Mouse (Mus musculus) thymus, adult 2 months (tissue): Measurements from ENCODE around the gene Ttbk2. TPM values are rescaled to one million over a fixed set of nuclear protein-coding genes. Genes with fewer than 3 reads are reported as not detected.

Experiments used
- DNase-seq: peaks from one replicate; pipeline ENCODE4 v3.0.0; 2021
- H3K27ac ChIP-seq: fragments of 200-500 bp; 2 replicates; pipeline ENCODE4 v1.5.1; 2012; ENCODE audit warnings: low read length, control low read depth; ENCODE audit not compliant: control insufficient read depth, insufficient read depth
- H3K27me3 ChIP-seq: fragments of 200-500 bp; 2 replicates; pipeline ENCODE4 v1.6.1; 2012; ENCODE audit warnings: mild to moderate bottlenecking, low read length, moderate library complexity, mixed read lengths; ENCODE audit not compliant: control insufficient read depth, insufficient read depth
- H3K36me3 ChIP-seq: fragments of 200-500 bp; 2 replicates; pipeline ENCODE4 v1.6.1; 2012; ENCODE audit warnings: mild to moderate bottlenecking, low read length, moderate library complexity; ENCODE audit not compliant: control insufficient read depth, insufficient read depth
- H3K4me1 ChIP-seq: fragments of 200-500 bp; replicated peaks from 2 replicates; pipeline ENCODE4 v1.6.1; 2012; ENCODE audit warnings: low read length; ENCODE audit not compliant: control insufficient read depth, insufficient read depth
- H3K4me3 ChIP-seq: fragments of 200-500 bp; 2 replicates; pipeline ENCODE4 v1.5.1; 2012; ENCODE audit warnings: mild to moderate bottlenecking, low read length, control low read depth, moderate library complexity; ENCODE audit not compliant: control insufficient read depth, insufficient read depth
- CTCF ChIP-seq: fragments of 200-500 bp; IDR thresholded peaks from 2 replicates; pipeline ENCODE4 v1.5.1; 2012; ENCODE audit warnings: mild to moderate bottlenecking, control low read depth, low read length, moderate library complexity, borderline replicate concordance; ENCODE audit not compliant: control insufficient read depth, poor library complexity, insufficient read depth; ENCODE audit errors: extremely low read depth
- POLR2A ChIP-seq: fragments of 200-500 bp; IDR thresholded peaks from 2 replicates; pipeline ENCODE4 v1.6.1; 2012; ENCODE audit warnings: mild to moderate bottlenecking, low read length, control low read depth, moderate library complexity; ENCODE audit not compliant: control insufficient read depth, poor library complexity, insufficient read depth; ENCODE audit errors: extremely low read depth
- WGBS: fragments of 180-500 bp; shearing (Covaris S2); methylation state at CpG from one replicate; pipeline ENCODE4 v1.1.7; 2018; 5-methylcytosine and 5-hydroxymethylcytosine counted together
- polyA plus RNA-seq: library from polyadenylated mRNA; depleted of rRNA; stranded (reverse); fragments of >200 nt; gene quantifications from 2 replicates; pipeline ENCODE4 v1.2.3, GENCODE M21; 2012

Ttbk2 gene
- polyA plus RNA-seq, 1 experiment = 5.1 TPM

- WGBS = 100% methylated on average over 1 of the region's 1 CpGs
- DNase-seq = no peak
Observed at GRCm38 (mm10) chr2:120845280-120845679, 5.1 kb downstream of the Ttbk2 start.

DNA sequence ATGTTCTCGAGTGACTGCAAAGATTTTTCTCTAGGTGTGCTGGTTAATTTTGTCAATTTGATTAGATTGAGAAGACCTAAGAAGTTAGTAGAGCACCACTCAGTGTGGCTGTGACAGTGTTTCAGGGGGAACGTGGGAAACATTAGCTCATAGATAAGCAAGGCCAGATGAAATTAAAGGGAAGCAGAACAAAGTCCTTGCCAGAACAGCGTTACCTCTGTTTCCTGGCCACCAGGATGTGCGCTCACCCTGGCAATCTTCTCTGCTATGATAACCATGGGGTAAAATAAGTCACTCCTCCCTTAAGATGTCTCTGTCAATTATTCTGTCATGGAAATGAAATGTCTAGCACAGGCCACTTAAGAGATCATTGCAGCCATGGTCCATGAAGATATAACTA, 6.4 kb downstream of the Ttbk2 start:
- no peaks in the 10 kb centered on the region for H3K36me3 ChIP-seq
- no peak overlapping the region for H3K4me3 ChIP-seq
- peaks cover 3% of the 10 kb centered on the region; the same call in 1 of the 2 replicates for H3K4me1 ChIP-seq
- H3K27me3 ChIP-seq = no peaks in the 10 kb centered on the region
- 64% methylated on average over 4 of the region's 4 CpGs for WGBS
- DNase-seq = no peak
- no peak overlapping the region for H3K27ac ChIP-seq
- no peak for TF ChIP-seq POLR2A

More at GRCm38 (mm10) chr2:120845280-120845679, 5.1 kb downstream of the Ttbk2 start:
- Histone ChIP-seq H3K36me3 (no peaks in the 10 kb centered on the region), H3K27ac (no peak overlapping the region), H3K27me3 (no peaks in the 10 kb centered on the region), H3K4me1 (peaks cover 4% of the 10 kb centered on the region; the same call in 1 of the 2 replicates), H3K4me3 (no peak overlapping the region)
- TF ChIP-seq CTCF (no peak), POLR2A (no peak)

DNA sequence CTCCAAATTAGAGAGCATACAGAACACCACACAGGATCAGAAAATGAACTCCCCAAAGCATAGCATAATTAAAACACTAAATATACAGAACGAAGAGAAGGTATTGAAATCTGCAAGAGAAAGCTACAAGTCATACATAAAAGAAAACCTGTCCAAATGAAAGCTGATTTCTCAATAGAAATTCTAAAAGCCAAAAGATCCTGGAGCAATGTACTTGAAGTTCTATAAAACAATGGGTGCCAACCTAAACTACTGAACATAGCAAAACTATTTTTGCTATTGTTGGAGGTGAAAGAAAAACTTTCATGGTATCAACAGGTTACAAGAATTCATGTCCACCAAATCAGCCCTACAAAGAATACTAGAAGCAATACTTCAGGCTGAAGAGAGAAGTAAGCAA, 9.2 kb downstream of the Ttbk2 start:
- H3K4me1 ChIP-seq = peaks cover 3% of the 10 kb centered on the region; the same call in 1 of the 2 replicates
- no peak overlapping the region for H3K4me3 ChIP-seq
- DNase-seq = no peak
- WGBS = 100% methylated on average over 1 of the region's 1 CpGs
- H3K27ac ChIP-seq = no peak overlapping the region
- TF ChIP-seq CTCF (no peak), POLR2A (no peak)
- H3K27me3 ChIP-seq = no peaks in the 10 kb centered on the region
- no peaks in the 10 kb centered on the region for H3K36me3 ChIP-seq

DNA sequence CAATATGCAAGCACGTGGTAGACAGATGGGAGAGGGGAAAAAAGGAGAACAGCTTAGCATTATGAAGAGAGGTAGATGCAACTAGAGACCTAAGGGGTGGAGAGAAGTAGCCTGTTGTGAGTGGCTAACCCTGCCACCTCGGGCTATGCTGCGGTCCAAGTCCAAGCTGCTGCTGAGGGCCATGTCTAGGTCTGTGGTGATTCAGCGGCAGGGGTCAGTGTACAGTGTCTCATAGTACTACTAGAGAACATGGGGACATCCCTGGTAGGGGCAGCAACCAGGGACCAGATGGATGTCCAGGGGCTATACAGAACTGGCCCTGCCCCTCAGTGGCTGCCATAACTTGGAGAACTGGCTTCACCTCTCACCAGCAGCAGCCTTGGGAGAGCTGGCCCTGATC, 15.2 kb downstream of the Ttbk2 start:
- Histone ChIP-seq H3K4me1 (peaks cover 10% of the 10 kb centered on the region), H3K27me3 (no peaks in the 10 kb centered on the region), H3K4me3 (no peak overlapping the region), H3K27ac (no peak overlapping the region), H3K36me3 (no peaks in the 10 kb centered on the region)
- 67% methylated on average over 4 of the region's 4 CpGs for WGBS
- TF ChIP-seq POLR2A (no peak), CTCF (no peak)
- no peak for DNase-seq

GRCm38 (mm10) chr2:120826936-120827638, 23.3 kb downstream of the Ttbk2 start:
- no peaks in the 10 kb centered on the region for H3K4me1 ChIP-seq
- no peak overlapping the region for H3K27ac ChIP-seq
- no peak overlapping the region for H3K4me3 ChIP-seq
- H3K36me3 ChIP-seq = no peaks in the 10 kb centered on the region
- no peaks in the 10 kb centered on the region for H3K27me3 ChIP-seq
- no peak for DNase-seq
- TF ChIP-seq POLR2A = no peak
- WGBS = 82% methylated on average over 1 of the region's 1 CpGs

DNA sequence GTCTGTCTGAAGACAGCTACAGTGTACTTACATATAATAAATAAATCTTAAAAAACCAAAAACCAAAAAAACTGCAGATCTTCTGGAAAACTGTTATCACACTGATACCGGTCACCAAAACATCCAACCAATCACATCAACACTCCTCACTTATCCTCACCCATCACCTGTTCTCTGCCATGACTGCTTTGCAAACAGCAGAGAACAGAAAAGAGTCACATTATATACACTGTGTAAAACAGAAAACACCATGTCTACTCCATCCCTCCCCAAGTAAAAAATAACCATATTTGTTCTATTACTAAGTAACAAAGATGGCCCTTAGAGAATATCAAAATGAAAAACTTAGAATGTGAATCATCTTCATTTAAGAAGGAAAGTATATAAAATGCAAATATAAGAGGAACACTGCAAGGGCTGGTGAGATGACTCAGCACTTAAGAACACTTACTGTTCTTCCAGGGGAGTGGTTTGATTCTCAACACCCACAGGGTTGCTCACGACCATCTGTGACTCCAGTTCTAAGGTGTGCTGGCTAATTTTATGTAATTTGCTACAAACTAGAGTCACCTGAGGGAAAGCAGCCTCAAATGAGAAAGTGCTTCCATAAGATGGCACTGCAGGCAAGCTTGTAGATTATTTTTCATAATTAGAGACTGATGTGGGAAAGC, 80.0 kb downstream of the Ttbk2 start:
- TF ChIP-seq POLR2A (no peak), CTCF (no peak)
- 79% methylated on average over 2 of the region's 2 CpGs for WGBS
- DNase-seq = no peak
- no peak overlapping the region for H3K27ac ChIP-seq
- H3K36me3 ChIP-seq = no peaks in the 10 kb centered on the region
- H3K27me3 ChIP-seq = no peaks in the 10 kb centered on the region
- H3K4me1 ChIP-seq = no peaks in the 10 kb centered on the region
- no peak overlapping the region for H3K4me3 ChIP-seq
